Mouse (Mus musculus) midbrain, embryonic 15.5 days (tissue): ENCODE measurements around the gene Gm14322. TPM values are rescaled to one million over a fixed set of nuclear protein-coding genes. Genes with fewer than 3 reads are reported as not detected.
A peak's percentile ranks its signal among the peaks of the same experiment; 100 is the strongest.
"Not testable (repeated sequence)": the region's sequence is repeated elsewhere in the genome, so short reads cannot be mapped to it uniquely, and the experiment has no call there.

Experiments
- ATAC-seq: fragments of 200-750 bp; cut with Nextera tagmentation; replicated peaks from 2 replicates; pipeline ENCODE4 v1.8.0; 2017; ENCODE audit warnings: moderate TSS enrichment
- H3K27ac ChIP-seq: fragments of 300-500 bp; sonication (generic); 2 replicates; pipeline ENCODE4 v1.5.1; 2015; ENCODE audit warnings: mild to moderate bottlenecking, inconsistent platforms
- H3K27me3 ChIP-seq: fragments of 300-500 bp; sonication (generic); replicated peaks from 2 replicates; pipeline ENCODE4 v1.6.1; 2015; ENCODE audit warnings: inconsistent platforms
- H3K36me3 ChIP-seq: fragments of 300-500 bp; sonication (generic); replicated peaks from 2 replicates; pipeline ENCODE4 v1.6.1; 2015; ENCODE audit warnings: inconsistent platforms
- H3K4me1 ChIP-seq: fragments of 300-500 bp; sonication (generic); 2 replicates; pipeline ENCODE4 v1.6.1; 2015; ENCODE audit warnings: inconsistent platforms
- H3K4me2 ChIP-seq: fragments of 300-500 bp; sonication (generic); 2 replicates; pipeline ENCODE4 v1.6.1; 2015; ENCODE audit warnings: inconsistent platforms, mild to moderate bottlenecking, moderate library complexity
- H3K4me3 ChIP-seq: fragments of 300-500 bp; sonication (generic); 2 replicates; pipeline ENCODE4 v1.5.1; 2015; ENCODE audit warnings: mild to moderate bottlenecking, inconsistent platforms
- H3K9ac ChIP-seq: fragments of 300-500 bp; sonication (generic); 2 replicates; pipeline ENCODE4 v1.6.1; 2015; ENCODE audit warnings: mild to moderate bottlenecking, inconsistent platforms
- H3K9me3 ChIP-seq: fragments of 300-500 bp; sonication (generic); 2 replicates; pipeline ENCODE4 v1.6.1; 2016; ENCODE audit warnings: inconsistent platforms
- WGBS: fragments of 180-500 bp; shearing (Covaris S2); methylation state at CpG from one replicate; pipeline ENCODE4 v1.1.7; 2015; ENCODE audit warnings: mixed read lengths; 5-methylcytosine and 5-hydroxymethylcytosine counted together
- polyA plus RNA-seq: library from polyadenylated mRNA; unstranded; fragments of >200 nt; fragmentation: Nextera tagmentation; extraction: Ambion mirVana; gene quantifications from 2 replicates; pipeline ENCODE4 v1.2.1, GENCODE M21; 2015

The Gm14322 gene
- 5.8 and 5.9 TPM in 2 replicates for polyA plus RNA-seq

DNA sequence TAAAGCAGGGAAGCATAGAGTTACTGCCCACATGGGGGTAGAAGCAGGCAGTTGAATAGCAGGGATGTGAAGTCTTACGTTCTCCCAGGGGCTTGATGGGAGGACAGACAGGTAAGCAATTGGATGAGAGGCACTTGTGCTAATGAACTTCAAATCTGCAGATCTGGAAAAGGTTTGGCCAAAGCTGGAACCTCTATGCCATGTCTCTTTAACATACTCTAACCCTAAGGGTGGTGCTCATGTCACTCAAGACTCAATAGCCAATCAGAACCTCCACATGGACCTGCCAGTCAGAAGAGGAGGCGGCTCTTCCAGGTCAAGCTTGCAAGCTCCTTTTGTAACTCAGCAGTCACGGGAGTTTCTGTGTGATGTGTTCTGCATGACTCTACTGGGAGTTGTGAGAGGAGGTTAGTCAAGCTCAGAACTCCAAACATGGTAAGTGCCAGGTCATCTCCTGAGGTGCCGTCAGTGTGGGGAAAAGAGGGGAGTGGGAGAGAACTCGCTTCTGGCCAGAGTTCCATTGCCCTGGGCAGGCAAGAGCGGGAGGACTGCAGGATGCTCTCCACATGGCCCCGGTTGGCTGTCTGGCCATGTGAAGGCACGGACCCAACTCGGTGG lies at the start of gene Gm14322:
TSS of gene Gm14322 (plus strand) at position 348 of the 618 bp plus-strand sequence.
- not testable (repeated sequence) for H3K9ac ChIP-seq, ATAC-seq, H3K36me3 ChIP-seq, H3K4me1 ChIP-seq, H3K9me3 ChIP-seq, H3K27ac ChIP-seq, H3K27me3 ChIP-seq
- H3K4me2 ChIP-seq: peak within 1 kb of the TSS; percentile 32
- 28% methylated on average over 9 of the region's 9 CpGs for WGBS
- H3K4me3 ChIP-seq: peak within 1 kb of the TSS; percentile 36

GRCm38 (mm10) chr2:177741487-177741886 lies 17.6 kb upstream of the Gm14322 start:
- H3K4me3 ChIP-seq, ATAC-seq, H3K27ac ChIP-seq, H3K36me3 ChIP-seq, H3K4me1 ChIP-seq, H3K27me3 ChIP-seq, H3K4me2 ChIP-seq, H3K9ac ChIP-seq, H3K9me3 ChIP-seq: not testable (repeated sequence)
- 87% methylated on average over 8 of the region's 10 CpGs for WGBS

- not testable (repeated sequence) for H3K9me3 ChIP-seq, H3K4me3 ChIP-seq, H3K27ac ChIP-seq, H3K4me2 ChIP-seq, H3K9ac ChIP-seq, H3K4me1 ChIP-seq, H3K27me3 ChIP-seq, ATAC-seq, H3K36me3 ChIP-seq
- WGBS: 79% methylated on average over 1 of the region's 1 CpGs
Observed at GRCm38 (mm10) chr2:177787351-177787750, 28.3 kb downstream of the Gm14322 start.

DNA sequence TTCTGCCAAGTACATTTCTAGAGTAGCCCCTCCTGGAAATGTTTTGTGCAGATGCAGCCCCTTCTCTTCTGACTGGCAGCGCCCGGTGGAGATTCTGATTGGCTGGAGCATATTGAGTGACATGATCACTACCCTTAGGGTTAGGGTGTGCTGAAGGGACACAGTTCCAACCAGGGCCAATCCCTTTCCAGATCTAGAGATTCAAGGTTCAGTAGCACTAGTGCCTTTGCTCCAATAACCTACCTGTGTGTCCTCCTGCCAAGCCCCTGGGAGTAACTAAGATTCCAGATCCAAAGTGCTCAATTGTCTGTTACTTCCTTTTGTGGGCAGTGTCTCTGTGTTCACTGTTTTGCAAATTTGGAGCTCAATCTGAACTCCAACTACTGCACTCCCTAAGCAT lies 47.1 kb downstream of the Gm14322 start:
- no CpG with 5 or more reads among the region's 2 CpGs for WGBS
- ATAC-seq, H3K4me3 ChIP-seq, H3K9me3 ChIP-seq, H3K4me1 ChIP-seq, H3K9ac ChIP-seq, H3K36me3 ChIP-seq, H3K4me2 ChIP-seq, H3K27ac ChIP-seq, H3K27me3 ChIP-seq: not testable (repeated sequence)

Other genes starting within 250 kb of the Gm14322 start
- gene Gm14406, start 181.1 kb upstream of the Gm14322 start, polyA plus RNA-seq: not detected in 2 replicates
- 29.7 and 32.8 TPM in 2 replicates for gene Gm14325, start 81.0 kb downstream of the Gm14322 start, polyA plus RNA-seq
- gene Gm14327, start 137.8 kb downstream of the Gm14322 start, polyA plus RNA-seq: 1.5 and 2.1 TPM in 2 replicates
- 0.34 and 0.56 TPM in 2 replicates for gene Zfp972, start 166.3 kb downstream of the Gm14322 start, polyA plus RNA-seq
- gene Gm14326, start 198.0 kb downstream of the Gm14322 start, polyA plus RNA-seq: 13.2 and 14.8 TPM in 2 replicates